Mouse (Mus musculus): Measurements from ENCODE around the gene Oser1.

- TF ChIP-seq FOSL1 (IDR thresholded peaks at IDR 0.05; ENCODE audit: insufficient read depth, low read length, poor library complexity, severe bottlenecking) (no peak), MAX (IDR thresholded peaks at IDR 0.05) (no peak)
These were observed 26.6 kb downstream of the Oser1 start, which contains the start of gene Jph2 for GRCm38 (mm10) chr2:163397905-163398304.
